Mouse (Mus musculus) forebrain, embryonic 11.5 days (tissue): ENCODE data around the gene Rassf3. TPM values are rescaled to one million over a fixed set of nuclear protein-coding genes. Genes with fewer than 3 reads are reported as not detected.

Experiments used
- ATAC-seq: fragments of 200-750 bp; cut with Nextera tagmentation; replicated peaks from 2 replicates; pipeline ENCODE4 v1.8.0; 2017; ENCODE audit warnings: moderate TSS enrichment; ENCODE audit not compliant: low FRiP score
- DNase-seq: peaks from one replicate; pipeline ENCODE4 v3.0.0-alpha.2; 2017; ENCODE audit warnings: low spot score
- H3K27ac ChIP-seq: fragments of 300-500 bp; sonication (generic); 2 replicates; pipeline ENCODE4 v1.5.1; 2014; ENCODE audit warnings: low read depth, low read length
- H3K27me3 ChIP-seq: fragments of 300-500 bp; sonication (generic); 2 replicates; pipeline ENCODE4 v1.6.1; 2014; ENCODE audit warnings: mild to moderate bottlenecking, low read length, mixed read lengths; ENCODE audit not compliant: control insufficient read depth, insufficient read depth
- H3K36me3 ChIP-seq: fragments of 300-500 bp; sonication (generic); 2 replicates; pipeline ENCODE4 v1.6.1; 2014; ENCODE audit warnings: mild to moderate bottlenecking, low read length, moderate library complexity, mixed read lengths; ENCODE audit not compliant: control insufficient read depth, insufficient read depth
- H3K4me1 ChIP-seq: fragments of 300-500 bp; sonication (generic); replicated peaks from 2 replicates; pipeline ENCODE4 v1.6.1; 2014; ENCODE audit warnings: low read length, mixed read lengths; ENCODE audit not compliant: control insufficient read depth, insufficient read depth
- H3K4me2 ChIP-seq: fragments of 300-500 bp; sonication (generic); 2 replicates; pipeline ENCODE4 v1.6.1; 2014; ENCODE audit warnings: low read depth, mild to moderate bottlenecking, low read length, moderate library complexity, mixed read lengths; ENCODE audit not compliant: severe bottlenecking
- H3K4me3 ChIP-seq: fragments of 300-500 bp; sonication (generic); 2 replicates; pipeline ENCODE4 v1.5.1; 2014; ENCODE audit warnings: low read depth, low read length
- H3K9ac ChIP-seq: fragments of 300-500 bp; sonication (generic); 2 replicates; pipeline ENCODE4 v1.6.1; 2014; ENCODE audit warnings: low read length
- H3K9me3 ChIP-seq: fragments of 300-500 bp; sonication (generic); 2 replicates; pipeline ENCODE4 v1.6.1; 2016; ENCODE audit warnings: low read length, mixed read lengths; ENCODE audit not compliant: control insufficient read depth
- WGBS: fragments of 180-500 bp; shearing (Covaris S2); extraction: QIAGEN DNeasy Blood & Tissue Kit; methylation state at CpG from one replicate; pipeline ENCODE4 v1.1.7; 2014; 5-methylcytosine and 5-hydroxymethylcytosine counted together
- polyA plus RNA-seq: library from polyadenylated mRNA; unstranded; fragments of >200 nt; fragmentation: Nextera tagmentation; extraction: Ambion mirVana; gene quantifications from 2 replicates; pipeline ENCODE4 v1.2.1, GENCODE M21; 2014

The Rassf3 gene
- polyA plus RNA-seq, 1 experiment from 2014 or later = 7.6 TPM

DNA sequence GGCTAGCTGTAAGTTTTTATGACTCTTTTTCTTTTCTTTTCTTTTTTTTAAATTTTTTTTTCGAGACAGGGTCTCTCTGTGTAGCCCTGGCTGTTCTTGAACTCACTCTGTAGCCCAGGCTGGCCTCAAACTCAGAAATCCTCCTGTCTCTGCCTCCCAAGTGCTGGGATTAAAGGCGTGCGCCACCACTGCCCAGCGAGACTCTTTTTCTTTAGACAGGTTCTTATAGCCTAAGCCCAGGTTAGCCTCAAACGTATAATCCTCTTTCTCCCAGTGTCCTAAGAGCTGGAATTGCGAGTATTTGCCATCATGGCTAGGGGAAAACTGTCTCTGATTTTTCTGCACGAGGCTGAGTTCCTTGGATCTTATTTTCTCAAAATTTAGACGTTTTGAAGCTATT lies 112.9 kb downstream of the Rassf3 start:
- Histone ChIP-seq H3K36me3 (no peaks in the 10 kb centered on the region), H3K4me3 (no peak overlapping the region), H3K4me1 (peaks cover 9% of the 10 kb centered on the region), H3K4me2 (no peak overlapping the region), H3K9ac (no peak overlapping the region), H3K27ac (no peak overlapping the region), H3K9me3 (no peaks in the 10 kb centered on the region), H3K27me3 (no peaks in the 10 kb centered on the region)
- 80% methylated on average over 8 of the region's 8 CpGs for WGBS
- DNase-seq = no peak
- ATAC-seq = no peak

- H3K4me1 ChIP-seq = peaks cover 2% of the 10 kb centered on the region; the same call in 1 of the 2 replicates
- WGBS = 100% methylated on average over 2 of the region's 2 CpGs
- H3K9me3 ChIP-seq = no peaks in the 10 kb centered on the region
- no peaks in the 10 kb centered on the region for H3K36me3 ChIP-seq
- DNase-seq = no peak
- no peak for ATAC-seq
- no peak overlapping the region for H3K4me2 ChIP-seq
- no peak overlapping the region for H3K9ac ChIP-seq
- H3K27me3 ChIP-seq = no peaks in the 10 kb centered on the region
- H3K27ac ChIP-seq = no peak overlapping the region
- H3K4me3 ChIP-seq = no peak overlapping the region
These were observed 115.8 kb downstream of the Rassf3 start for GRCm38 (mm10) chr10:121360358-121360757.

Other genes with a start within 250 kb of the Rassf3 start
- 3.0 and 3.3 TPM in 2 replicates for gene Tbc1d30, start 125.1 kb downstream of the Rassf3 start, polyA plus RNA-seq
- gene Gns, start 111.3 kb downstream of the Rassf3 start, polyA plus RNA-seq = 43.1 and 45.6 TPM in 2 replicates
- gene Tbk1, start 110.4 kb upstream of the Rassf3 start, polyA plus RNA-seq = 36.2 and 38.2 TPM in 2 replicates
- gene Xpot, start 150.0 kb upstream of the Rassf3 start, polyA plus RNA-seq = 59.9 and 72.1 TPM in 2 replicates
- 0.39 and 0.52 TPM in 2 replicates for gene D930020B18Rik, start 165.2 kb upstream of the Rassf3 start, polyA plus RNA-seq